Comparison of ENCODE assay signal across 30 mouse cellular contexts in the genomic region with DNA sequence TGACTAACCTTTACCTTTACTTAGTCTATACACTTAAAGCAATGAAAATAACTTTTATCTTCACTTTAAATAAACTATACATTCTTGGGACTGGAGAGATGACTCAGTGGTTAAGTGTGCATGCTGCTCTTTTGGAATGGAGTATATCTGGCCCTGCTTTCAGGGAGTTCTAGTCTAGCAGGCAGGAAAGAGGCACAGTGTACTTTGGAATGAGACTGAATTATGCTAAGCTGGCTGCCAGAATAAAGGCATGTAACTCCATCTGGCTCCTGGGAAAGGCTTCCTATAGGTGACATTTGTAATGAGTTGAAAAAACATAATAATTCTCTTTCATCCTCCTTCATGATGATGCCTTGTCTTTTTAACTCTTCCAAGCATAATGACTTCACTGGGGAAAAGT.
"Had no signal": no experiment of that assay in that cellular context is flagged by ENCODE, and none has a peak within 500 bp of the region (broad histone marks: within the 10 kb centered on the region; RNA-seq: fewer than 3 reads in every experiment).

No protein-coding gene starts in this region.

- H3K4me1 ChIP-seq: limb, embryonic 10.5 days; limb, embryonic 12.5 days; limb, embryonic 13.5 days; limb, embryonic 15.5 days; liver, embryonic 12.5 days; liver, embryonic 13.5 days; liver, embryonic 15.5 days; lung, embryonic 15.5 days; megakaryocyte, embryonic 14.5 days; midbrain, embryonic 10.5 days; midbrain, embryonic 12.5 days; midbrain, embryonic 13.5 days; midbrain, embryonic 15.5 days; neural tube, embryonic 12.5 days had no signal

- DNase-seq: left cerebral cortex, postnatal 4 days; liver; liver, embryonic 13.5 days; liver, postnatal 0 days; lung, adult 18-20 months; lung, adult 2 months; lung, embryonic 14.5 days; lung, postnatal 10 days; lung, postnatal 14 days; lung, postnatal 36 days; lung, postnatal 4 days; midbrain, embryonic 14.5 days had no signal

- H3K27ac ChIP-seq: limb, embryonic 10.5 days; limb, embryonic 12.5 days; limb, embryonic 13.5 days; limb, embryonic 15.5 days; liver, embryonic 12.5 days; liver, embryonic 13.5 days; liver, embryonic 14.5 days; liver, embryonic 15.5 days; lung, embryonic 15.5 days; macrophage; midbrain, embryonic 10.5 days; midbrain, embryonic 12.5 days; midbrain, embryonic 13.5 days; midbrain, embryonic 15.5 days; neural tube, embryonic 12.5 days had no signal

- ATAC-seq: liver, embryonic 12.5 days; liver, postnatal 0 days; lung, postnatal 0 days; midbrain, embryonic 13.5 days; midbrain, embryonic 15.5 days; midbrain, embryonic 16.5 days had no signal

- H3K36me3 ChIP-seq: limb, embryonic 10.5 days; limb, embryonic 12.5 days; limb, embryonic 13.5 days; limb, embryonic 15.5 days; liver, embryonic 12.5 days; liver, embryonic 13.5 days; liver, embryonic 15.5 days; lung, embryonic 15.5 days; midbrain, embryonic 10.5 days; midbrain, embryonic 12.5 days; midbrain, embryonic 13.5 days; midbrain, embryonic 15.5 days; neural tube, embryonic 12.5 days had no signal

- H3K4me3 ChIP-seq: limb, embryonic 10.5 days; limb, embryonic 12.5 days; limb, embryonic 13.5 days; limb, embryonic 15.5 days; liver, embryonic 12.5 days; liver, embryonic 13.5 days; liver, embryonic 15.5 days; lung, embryonic 15.5 days; megakaryocyte, embryonic 14.5 days; midbrain, embryonic 10.5 days; midbrain, embryonic 12.5 days; midbrain, embryonic 13.5 days; midbrain, embryonic 15.5 days; myocyte; neural tube, embryonic 12.5 days had no signal
